Mouse (Mus musculus) myocyte (in vitro differentiated cells): ENCODE data around the gene Amacr.

Experiments
- E2F4 ChIP-seq: IDR thresholded peaks from one replicate; pipeline ENCODE4 v1.6.1; 2011; ENCODE audit warnings: mild to moderate bottlenecking, control low read depth, moderate library complexity; ENCODE audit not compliant: insufficient read depth
- MAX ChIP-seq: IDR thresholded peaks from one replicate; pipeline ENCODE4 v1.6.1; 2011; ENCODE audit warnings: low read depth, mild to moderate bottlenecking, control low read depth
- MYOD1 ChIP-seq, 3 experiments: IDR thresholded peaks; one replicate each; pipeline ENCODE4 v1.6.1; 2011; ENCODE audit warnings: control low read depth in 2 of 3, low read depth in 2 of 3, mild to moderate bottlenecking in 2 of 3, moderate library complexity in 1 of 3; ENCODE audit not compliant: insufficient read length in 2 of 3, control insufficient read depth in 1 of 3
- POLR2A ChIP-seq: IDR thresholded peaks from one replicate; pipeline ENCODE4 v1.6.1; 2011; ENCODE audit warnings: low read depth, mild to moderate bottlenecking, control low read depth, moderate library complexity; ENCODE audit not compliant: insufficient read length
- POLR2AphosphoS2 ChIP-seq: IDR thresholded peaks from one replicate; pipeline ENCODE4 v1.6.1; 2011; ENCODE audit warnings: low read depth, control low read depth; ENCODE audit not compliant: insufficient read length
- USF1 ChIP-seq: IDR thresholded peaks from one replicate; pipeline ENCODE4 v1.6.1; 2011; ENCODE audit warnings: low read depth, mild to moderate bottlenecking, control low read depth, moderate library complexity

GRCm38 (mm10) chr15:10980712-10981111 is 844 bp upstream of the Amacr start:
- TF ChIP-seq MAX, result no peak
- peak; percentile 23 for TF ChIP-seq POLR2A
- no peak for TF ChIP-seq E2F4
- TF ChIP-seq USF1, result no peak
- TF ChIP-seq MYOD1 (IDR thresholded peaks at IDR 0.05; ENCODE audit: control insufficient read depth in 1 of 3, insufficient read length in 2 of 3, low read depth in 2 of 3), result no peak
- TF ChIP-seq POLR2AphosphoS2, result no peak
